Mouse (Mus musculus) CH12F3 (cell line): ENCODE data around the gene 2010111I01Rik.

Experiments used
- in situ Hi-C: fragments of 300-500 bp; cut with MboI; formaldehyde crosslinking; loops from 2 replicates; pipeline ENCODE4 v1.14.3; 2020; ENCODE audit warnings: low sequenced_read_pairs

The 2010111I01Rik gene

DNA sequence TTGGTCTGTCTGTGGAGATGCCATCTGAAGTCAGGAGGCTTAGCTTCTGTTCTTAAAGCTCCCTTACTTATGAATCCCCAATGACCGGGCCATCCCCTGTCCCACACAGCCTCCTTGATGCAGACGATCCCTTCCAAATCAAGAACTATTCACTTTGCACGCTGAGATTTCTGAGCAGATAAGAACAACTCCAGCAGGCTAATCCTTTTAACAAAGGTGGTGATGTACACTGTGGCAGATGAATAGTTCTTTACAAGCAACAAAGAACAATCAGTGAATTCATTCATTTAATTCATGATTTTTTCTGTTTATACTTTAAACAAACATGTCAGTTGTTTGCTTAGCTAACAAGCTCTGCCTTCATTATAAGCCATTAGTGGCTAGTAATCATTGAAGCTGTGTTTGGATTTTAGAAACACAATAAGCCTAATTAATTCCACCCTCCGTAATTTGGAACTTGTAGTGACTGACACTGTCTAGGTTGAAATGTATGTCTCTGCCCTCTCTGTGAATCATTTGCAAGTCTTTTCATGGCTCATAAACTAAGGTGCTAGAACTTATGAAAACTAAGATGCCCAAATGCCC, 182.0 kb downstream of the 2010111I01Rik start:
- in situ Hi-C loops, result no loop called here

DNA sequence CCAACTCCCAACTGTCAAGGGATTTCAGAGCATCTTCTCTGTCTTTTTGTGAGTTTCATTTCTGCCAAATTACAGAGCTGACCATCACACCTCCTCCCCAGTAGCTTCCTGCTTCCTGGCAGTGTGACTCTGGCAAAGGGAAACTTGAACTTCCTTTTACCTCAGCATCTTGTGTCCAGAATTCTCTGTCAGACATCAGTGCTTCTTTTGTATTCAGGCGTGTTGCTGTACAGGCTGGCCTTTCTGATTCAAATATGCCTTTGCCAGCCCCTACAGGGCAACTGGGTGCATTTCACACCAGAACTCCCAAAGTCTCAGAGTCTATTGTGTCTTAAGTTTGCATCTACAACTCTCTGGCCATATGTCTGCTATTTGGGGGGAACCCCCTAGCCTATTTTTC, 183.5 kb downstream of the 2010111I01Rik start:
- in situ Hi-C loops, result no loop called here

DNA sequence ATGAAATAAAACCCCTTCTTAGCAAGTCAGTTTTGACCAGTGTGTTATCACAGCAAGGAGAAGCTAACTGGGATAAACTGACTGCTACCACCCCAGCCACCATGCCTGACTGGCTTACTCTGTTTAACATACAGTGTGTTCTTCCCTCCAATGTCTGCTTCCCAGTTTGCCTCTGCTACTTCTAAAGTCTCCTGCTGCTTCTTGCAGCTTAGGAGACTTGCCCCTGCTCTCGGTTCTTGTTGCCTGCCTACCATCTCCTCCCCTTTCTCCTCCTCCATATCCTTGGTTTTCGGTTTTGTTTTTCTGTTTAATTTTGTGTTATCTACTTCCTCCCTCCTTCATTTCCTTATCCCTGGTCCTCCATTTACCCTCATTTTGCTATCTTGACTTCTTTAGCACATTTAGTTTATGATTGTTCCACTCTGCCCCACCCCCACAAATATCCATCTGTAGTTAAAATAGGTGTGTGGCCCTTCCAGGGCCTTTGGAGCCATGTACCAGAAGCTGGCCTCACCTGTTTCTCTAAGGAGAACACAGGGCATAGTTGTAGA, 185.9 kb downstream of the 2010111I01Rik start:
- in situ Hi-C loops, result no loop called here

DNA sequence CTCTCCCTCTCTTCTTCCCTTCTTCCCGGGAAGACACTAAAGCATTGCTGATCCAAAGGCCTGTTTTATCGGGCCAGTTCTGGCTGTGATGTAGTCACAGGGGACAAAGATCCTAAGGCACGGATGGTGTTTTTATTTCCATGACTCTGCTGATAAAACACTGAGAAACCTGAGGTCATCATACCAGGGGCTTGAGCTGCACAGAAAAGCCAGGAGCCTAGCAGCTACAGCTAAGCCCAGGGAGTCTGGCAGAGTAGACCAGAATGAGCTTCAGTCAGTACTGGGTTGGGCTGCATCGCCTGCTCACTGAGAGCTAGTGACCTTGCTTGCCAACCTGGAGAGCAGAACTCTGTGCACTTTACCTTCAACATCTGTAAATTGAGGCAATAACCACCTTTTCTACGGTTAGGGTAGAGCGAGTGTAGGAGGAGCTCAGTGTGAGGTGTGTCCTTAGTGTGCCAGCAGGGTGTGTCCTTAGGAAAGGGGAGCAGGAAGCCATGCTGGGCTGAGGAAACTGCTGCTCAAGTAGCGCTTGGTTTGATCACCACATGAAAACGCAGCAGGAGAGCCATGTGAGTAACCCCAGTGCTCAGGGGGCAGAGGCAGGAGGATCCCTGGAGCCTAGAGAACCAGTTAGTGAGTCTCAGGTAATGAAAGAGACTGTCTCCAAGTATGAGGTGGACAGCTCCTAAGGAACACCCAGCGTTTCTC, 186.5 kb downstream of the 2010111I01Rik start:
- in situ Hi-C loops, result no loop called here

DNA sequence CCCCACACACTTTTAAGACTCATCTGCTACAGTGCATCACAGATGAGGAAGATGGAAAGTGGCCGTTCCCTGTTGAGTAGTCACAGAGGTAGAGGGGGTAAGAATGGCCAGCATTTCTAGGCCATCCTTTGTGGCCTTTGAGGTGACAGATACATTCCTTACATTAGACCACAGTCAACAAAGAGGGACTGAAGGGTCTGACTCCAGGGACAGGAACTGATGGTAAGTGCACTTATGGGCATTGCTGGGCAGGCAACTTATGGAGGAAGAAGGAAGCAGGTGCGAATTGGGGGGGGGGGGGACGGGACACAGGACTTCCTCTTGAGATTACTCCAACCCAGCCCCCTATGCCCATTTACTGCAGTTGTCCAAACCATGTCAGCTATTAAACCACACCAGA, 187.8 kb downstream of the 2010111I01Rik start:
- in situ Hi-C loops, result no loop called here

DNA sequence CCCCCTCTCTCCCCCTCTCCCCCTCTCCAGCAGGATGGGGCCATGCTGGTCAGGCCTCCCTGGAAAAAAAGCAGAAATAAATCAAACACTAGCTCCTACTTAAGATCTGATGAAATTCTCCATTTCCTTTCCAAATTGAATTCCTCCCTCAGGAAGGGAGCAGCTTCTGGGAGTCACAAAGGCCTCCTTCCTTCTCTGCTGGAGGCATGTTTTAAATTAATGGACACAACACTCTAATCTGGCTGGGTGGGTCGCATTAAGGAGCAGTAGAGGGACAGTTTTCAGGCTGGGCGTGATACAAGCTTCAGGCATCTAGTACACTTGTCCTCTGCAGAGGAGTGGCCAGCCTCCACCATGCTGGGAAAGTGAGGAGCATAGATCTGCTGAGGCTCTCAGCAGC, 188.7 kb downstream of the 2010111I01Rik start:
- in situ Hi-C loops, result no loop called here

DNA sequence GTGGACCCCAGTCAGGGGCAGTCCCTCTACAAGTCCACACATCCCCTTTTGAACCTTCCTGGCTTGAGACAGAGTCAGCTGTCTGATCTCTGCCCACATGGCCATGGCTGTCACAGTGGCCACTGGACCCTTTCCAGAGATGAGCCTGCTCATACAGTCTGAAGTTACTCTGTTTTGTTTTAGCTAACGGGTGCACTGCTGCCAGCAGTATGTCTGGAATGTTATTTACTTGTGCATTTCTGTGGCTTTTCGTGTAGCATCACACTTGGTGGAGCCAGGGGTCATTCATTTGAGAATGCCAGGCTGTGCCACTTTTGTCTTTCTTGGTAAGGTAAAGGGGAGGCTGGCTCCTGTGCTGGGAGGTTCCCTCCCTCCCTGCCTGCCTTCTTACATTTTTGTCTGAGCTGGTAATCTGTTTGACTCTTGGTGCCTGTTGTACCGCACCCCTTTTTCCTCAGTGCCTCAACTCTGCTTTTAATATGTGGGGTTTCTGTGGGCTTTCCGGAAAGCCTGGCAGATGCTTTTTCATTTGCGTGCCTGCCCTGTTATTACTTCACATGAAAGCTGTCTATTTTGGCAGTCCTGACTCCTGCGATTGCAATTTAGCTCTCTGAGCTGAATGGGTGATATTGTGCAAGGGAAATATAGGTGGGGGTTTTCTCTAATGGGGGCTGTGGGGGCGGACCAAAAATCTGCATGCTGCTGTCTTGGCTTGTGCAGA, 190.3 kb downstream of the 2010111I01Rik start:
- in situ Hi-C loops, result no loop called here

DNA sequence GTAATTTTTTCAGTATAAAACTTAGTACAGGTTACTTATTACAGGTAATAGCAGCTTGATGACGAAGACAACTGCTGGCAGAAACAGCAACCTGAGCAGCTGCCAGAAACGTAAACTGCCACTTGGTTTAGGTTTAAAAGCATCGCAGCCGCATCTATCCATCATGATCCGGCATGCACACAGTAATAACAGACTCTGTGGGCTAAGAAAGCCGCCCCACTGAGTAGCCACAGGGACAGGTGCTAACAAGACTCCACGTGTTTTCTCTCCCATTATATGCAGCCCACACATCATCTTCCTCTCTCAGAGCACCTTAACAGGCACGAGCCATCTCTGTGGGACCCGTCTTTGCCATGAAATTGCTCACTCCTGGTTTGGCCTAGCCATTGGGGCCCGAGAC, 191.6 kb downstream of the 2010111I01Rik start:
- in situ Hi-C loops, result no loop called here

DNA sequence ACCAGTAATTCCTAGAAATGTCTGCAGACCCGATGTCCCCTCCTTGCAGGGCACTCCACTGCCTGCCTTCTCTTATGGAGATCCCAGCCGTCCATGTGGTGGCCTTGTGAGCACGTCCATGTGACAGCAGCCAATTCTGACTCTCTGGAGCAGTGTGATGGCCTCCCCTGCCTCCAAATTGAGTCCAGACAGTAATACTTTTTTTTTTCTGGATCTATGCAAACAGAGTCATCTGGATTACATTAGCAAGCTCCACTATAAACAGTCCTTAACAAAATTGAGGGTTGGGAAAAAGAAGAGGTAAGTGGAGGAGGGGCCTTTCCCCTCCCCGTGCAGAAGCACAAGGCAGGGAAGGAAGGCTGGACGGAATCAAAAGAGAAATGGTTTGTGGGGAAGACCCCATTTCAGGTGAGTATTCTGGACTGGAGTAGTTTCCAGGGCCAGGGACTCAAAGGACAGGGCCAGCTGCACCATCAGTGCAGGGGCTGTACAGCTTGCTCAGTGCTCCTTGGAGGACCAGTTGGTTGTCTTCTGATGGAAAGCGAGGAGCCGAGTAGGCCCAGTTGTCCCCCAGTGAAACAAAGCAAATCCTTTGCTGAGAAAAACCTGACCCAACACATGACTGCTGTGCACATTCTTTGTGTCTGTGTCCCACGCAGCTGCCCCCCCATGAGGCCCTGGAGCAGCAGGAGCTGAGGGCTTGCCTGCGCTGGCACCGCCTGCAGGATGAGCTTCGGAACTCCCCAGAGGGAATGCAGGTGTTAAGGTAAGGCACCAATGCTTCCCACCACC, 205.8 kb downstream of the 2010111I01Rik start:
- in situ Hi-C loops, result no loop called here

DNA sequence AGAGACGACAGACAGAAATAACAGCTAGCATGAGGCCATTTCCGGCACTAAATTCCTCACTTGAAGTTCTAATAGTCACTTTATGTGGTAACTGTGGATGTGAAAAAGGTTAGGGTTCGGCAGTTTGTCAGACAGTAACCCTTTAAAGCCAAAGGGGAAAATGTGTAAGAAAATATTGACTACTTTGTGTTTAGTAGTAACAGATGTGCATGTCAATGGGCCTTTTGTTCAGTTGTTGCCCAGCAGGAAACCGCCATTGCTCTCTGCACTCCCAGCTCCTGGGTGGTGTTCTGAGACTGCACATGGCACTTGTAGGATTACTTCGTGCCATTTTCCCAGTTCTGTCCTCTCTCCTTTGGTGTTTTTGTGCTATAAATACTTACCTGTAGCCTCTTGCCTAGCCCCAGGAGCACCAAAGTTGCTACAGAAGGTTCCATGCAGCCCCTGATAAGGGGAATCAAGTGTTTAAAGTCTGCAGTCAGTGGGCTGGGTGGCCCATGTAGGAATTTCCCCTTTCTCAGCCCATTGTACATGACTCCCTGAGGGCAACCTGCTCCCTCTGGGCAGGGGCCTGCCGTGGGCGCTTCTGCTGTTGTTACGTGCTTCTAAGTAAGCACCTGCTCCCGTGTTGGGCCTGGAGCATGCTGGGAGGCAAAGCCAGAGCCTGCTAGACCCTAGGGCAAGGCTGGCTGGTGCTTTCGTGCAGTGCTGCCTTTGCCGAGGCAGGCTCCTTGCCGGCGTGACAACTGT, 206.8 kb downstream of the 2010111I01Rik start:
- in situ Hi-C loops, result no loop called here

DNA sequence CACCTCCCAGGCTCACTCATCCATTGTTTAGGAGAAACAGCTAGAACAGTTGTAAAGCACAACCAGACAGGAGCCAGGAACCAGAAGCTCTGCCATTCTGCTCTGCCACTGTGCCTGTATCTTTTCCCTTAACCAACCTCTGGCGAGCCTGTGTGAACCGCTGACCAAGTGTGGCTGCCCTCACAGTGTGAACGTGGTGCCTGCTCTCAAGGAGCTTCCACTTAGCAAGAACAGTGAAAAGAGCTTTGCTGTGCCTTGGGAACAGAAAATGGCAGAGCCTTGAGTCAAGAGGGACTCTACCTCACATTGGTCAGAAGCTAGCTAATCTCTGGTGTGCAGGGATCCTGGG, 207.4 kb downstream of the 2010111I01Rik start:
- in situ Hi-C loops, result no loop called here

DNA sequence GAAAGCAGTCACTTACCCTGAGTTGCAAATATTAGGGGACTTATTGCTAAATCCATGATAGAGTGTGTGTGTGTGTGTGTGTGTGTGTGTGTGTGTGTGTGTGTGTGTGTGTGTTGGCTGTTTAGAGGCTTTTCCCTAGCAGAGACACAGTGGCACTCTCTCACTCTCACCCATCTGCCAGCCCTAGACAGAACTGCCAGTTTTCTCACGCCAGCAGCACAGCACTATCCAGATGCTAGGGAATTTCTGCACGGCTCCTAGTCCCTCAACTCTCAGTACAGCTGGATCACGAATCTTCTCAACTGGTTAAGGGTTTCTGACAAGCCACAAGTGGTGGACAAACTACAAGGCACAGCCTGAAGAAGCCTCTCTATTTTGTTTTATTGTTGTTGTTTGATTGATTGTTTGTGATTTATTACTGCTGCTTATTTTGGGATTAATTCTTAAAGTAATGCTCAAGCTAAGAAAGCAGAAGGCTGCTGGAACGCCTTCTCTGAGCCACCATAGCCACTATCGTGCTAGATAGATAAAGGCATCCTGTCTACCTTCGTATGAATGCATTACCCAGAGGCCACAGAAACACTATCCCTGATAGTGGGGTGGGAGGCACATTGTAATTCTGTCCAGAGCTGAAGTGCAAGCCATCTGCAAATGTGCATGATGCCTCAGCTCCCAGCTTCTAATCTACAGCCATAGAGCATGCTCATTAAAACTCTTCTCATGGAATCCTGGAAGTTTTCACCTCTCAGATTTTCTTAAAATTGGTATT, 209.7 kb downstream of the 2010111I01Rik start:
- in situ Hi-C loops, result no loop called here

DNA sequence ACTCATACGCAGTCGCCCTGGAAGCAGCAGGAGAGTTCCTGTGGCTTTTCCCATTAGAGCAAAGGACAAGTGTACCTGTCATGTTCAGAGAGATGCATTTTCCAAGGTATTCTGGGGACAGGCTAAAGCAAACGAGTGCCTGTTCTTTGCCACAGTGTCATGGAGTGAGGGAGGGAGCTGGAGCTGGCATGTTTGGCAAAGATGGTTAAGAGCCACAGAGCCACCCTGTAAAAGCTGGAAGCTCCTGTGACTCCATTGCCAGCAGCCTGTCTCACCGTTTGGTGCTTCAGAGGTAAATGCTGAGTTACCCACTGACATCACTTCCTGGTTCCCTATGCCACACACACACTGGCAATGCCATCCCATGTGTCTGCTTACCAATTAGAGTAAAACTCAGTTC, 211.4 kb downstream of the 2010111I01Rik start:
- in situ Hi-C loops, result no loop called here

DNA sequence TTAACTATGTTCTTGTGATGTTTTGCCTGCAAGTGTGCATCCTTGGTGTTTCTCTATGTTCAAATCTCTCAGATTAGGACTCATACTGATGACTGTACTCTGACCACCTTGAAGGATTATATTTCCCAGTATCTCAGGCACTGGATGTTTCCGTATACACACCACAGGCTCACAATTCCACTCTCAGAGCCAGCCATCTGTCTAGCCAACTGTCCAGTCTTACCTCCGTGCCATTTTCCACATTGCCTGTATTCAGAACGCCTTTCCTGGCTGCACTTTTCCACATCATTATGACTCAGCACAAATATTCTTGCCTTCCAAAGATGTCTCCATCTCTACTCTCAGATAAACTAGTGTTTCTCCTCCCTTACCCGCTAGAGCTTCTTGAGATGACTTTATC, 212.5 kb downstream of the 2010111I01Rik start:
- in situ Hi-C loops, result no loop called here

DNA sequence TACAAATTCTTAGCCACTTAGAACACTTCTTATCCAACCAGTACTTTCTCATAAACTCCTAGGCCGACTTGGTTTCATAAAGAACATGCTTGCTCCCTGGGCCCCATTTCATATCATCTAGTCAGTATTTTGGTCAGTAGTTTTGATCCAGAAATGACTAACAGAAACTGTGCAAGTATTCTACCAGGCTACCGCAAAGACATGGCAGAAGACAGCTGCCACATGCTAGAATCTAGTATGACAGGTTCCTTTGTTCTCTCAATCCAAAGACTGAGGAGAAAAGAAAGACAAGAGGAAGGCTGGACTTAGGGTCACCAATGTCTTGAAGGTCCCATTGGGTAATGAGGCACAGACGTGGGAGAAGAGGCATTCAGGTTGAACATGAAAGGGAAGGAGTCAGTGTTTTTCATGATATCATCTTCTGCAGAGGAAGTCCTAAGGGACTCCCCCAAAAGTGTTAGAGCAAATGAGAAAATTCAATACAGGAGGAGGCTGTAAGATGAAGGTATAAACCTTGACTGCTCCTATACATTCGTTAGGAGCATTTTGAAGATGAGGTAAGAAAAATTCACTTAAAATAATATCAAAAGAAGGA, 216.0 kb downstream of the 2010111I01Rik start:
- in situ Hi-C loops, result no loop called here

DNA sequence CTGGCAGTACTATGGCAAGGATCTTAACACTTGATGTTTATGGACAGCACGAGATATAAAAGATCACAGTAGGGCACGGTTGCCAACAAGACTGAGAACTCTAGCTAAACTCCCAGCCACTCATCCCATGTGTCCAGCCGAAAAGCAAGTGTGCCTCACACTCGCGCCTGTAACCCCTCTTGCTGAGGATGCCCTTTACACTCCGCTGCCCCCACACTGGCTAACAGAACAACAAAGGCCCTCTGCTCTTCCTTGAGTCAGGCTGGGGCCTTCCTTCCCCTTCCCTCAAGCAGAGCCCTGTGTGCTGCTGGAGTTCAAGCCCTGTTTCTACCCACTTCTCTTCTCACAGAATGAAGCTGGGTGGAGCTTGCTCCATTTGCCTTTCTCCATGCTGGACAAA, 220.3 kb downstream of the 2010111I01Rik start:
- in situ Hi-C loops, result no loop called here

DNA sequence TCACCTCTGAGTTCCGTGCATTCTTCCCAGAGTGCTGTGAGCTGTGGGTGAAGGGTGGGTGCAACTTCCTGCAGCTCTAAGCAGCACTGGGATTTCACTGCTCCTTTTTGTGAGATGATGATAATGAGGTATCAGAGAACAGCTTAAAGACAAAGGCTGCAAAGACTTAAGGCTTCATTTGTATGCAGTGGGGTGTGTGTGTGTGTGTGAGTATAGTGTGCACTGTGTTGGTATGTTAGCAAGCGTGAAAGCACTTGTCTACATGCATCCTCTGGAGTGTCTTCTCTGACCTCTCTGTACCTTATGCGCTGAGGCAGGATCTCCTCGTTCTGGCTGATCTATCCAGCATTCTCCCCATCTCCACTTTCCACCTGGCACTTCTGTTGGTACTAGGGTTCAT, 221.5 kb downstream of the 2010111I01Rik start:
- in situ Hi-C loops, result no loop called here

DNA sequence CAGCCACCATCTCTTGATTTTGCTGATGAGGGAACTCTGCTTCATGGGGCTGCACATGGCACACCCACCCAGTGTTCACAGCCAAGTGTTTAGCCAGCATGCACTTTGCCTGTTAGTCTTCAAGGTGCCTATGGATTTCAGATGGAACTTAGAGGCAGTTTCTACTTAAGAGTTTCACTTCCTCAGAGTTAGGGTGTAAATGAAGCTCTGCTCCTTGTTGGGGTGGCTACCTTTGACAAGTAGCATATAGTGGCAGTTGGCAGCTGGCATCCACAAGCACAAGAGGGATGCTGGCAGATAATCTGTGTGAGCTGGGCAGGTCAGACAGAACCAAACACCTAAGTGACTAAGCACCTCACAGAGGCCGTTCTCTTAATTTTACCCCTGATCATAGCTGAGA, 221.9 kb downstream of the 2010111I01Rik start:
- in situ Hi-C loops, result no loop called here
